Mouse (Mus musculus): ENCODE results near the gene Zfp362.

DNA sequence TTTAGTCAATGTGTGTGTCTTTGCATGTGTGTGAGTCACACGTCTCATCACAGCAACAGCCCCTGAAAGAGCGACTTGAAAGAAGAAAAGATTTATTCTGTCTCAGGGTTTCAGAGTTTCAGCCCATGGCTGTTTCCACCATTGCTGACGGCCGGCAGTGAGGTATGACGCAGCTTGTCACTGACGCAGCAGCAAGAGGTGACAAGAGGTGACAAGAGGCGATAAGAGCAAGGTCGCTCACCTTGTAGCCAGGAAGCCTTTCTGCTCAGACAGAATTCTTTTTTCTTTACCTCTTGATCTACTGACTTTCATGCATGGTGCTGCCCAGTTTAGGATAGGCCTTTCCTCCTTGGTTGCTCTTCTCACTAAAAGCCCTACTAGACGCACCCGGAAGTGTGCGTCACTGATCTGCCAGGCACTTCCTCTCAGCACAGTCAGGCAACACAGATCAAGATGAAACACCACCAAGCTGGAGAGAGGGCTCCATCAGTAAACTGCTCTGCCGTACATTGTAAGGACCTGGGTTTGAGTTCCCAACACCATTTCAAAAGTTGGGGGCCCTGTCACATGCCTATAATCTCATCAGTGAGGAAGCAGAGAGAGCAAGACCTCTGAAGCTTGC is 46.5 kb upstream of the Zfp362 start:
- no peak for TF ChIP-seq CTCF (conservative IDR thresholded peaks at IDR 0.05; ENCODE audit: insufficient read depth, insufficient read length, low read depth, low read length)
- TF ChIP-seq POLR2A (IDR thresholded peaks at IDR 0.05; ENCODE audit: low read depth, low read length) = no peak
